ENCODE assay signal across 10 mouse cellular contexts in genomic region chr2:180255701-180256100, GRCm38 (mm10). TPM values are rescaled to one million over a fixed set of nuclear protein-coding genes. Genes with fewer than 3 reads are reported as not detected.
DNase-seq lines count a peak whose midpoint lies in the region; ATAC-seq lines count a peak whose summit lies in the region.
"Had no signal": no experiment of that assay in that cellular context is flagged by ENCODE, and none has a peak within 500 bp of the region (broad histone marks: within the 10 kb centered on the region; RNA-seq: fewer than 3 reads in every experiment).

No protein-coding gene starts in this region.

- no peaks in the 10 kb centered on the region for H3K9me3 ChIP-seq in embryonic facial prominence, embryonic 15.5 days (replicated peaks)
- no peaks in the 10 kb centered on the region for H3K9me3 ChIP-seq in kidney, embryonic 15.5 days (replicated peaks)
- no peaks in the 10 kb centered on the region for H3K9me3 ChIP-seq in neural tube, embryonic 13.5 days

- 84% methylated on average over 9 of the region's 9 CpGs for WGBS in embryonic facial prominence, embryonic 15.5 days
- 86% methylated on average over 9 of the region's 9 CpGs for WGBS in kidney, embryonic 15.5 days
- WGBS in neural tube, embryonic 13.5 days, result 91% methylated on average over 9 of the region's 9 CpGs

- H3K4me1 ChIP-seq in embryonic facial prominence, embryonic 15.5 days, result peaks cover 21% of the 10 kb centered on the region
- H3K4me1 ChIP-seq in kidney, embryonic 15.5 days, result peaks cover 22% of the 10 kb centered on the region
- peaks cover 29% of the 10 kb centered on the region for H3K4me1 ChIP-seq in neural tube, embryonic 13.5 days (replicated peaks)

- peak overlapping the region; percentile 95; the same call in 1 of the 2 replicates for H3K4me3 ChIP-seq in embryonic facial prominence, embryonic 15.5 days (replicated peaks)
- H3K4me3 ChIP-seq in kidney, embryonic 15.5 days (replicated peaks), result peak overlapping the region; percentile 86
- H3K4me3 ChIP-seq in neural tube, embryonic 13.5 days, result peak overlapping the region; percentile 91; the same call in 1 of the 2 replicates

- no peaks in the 10 kb centered on the region for H3K27me3 ChIP-seq in embryonic facial prominence, embryonic 15.5 days
- no peaks in the 10 kb centered on the region for H3K27me3 ChIP-seq in kidney, embryonic 15.5 days
- no peaks in the 10 kb centered on the region for H3K27me3 ChIP-seq in neural tube, embryonic 13.5 days

- H3K36me3 ChIP-seq in embryonic facial prominence, embryonic 15.5 days, result peaks cover 24% of the 10 kb centered on the region
- H3K36me3 ChIP-seq in kidney, embryonic 15.5 days, result peaks cover 28% of the 10 kb centered on the region
- peaks cover 25% of the 10 kb centered on the region for H3K36me3 ChIP-seq in neural tube, embryonic 13.5 days

- no peak for ATAC-seq in embryonic facial prominence, embryonic 15.5 days (ENCODE audit: insufficient number of reproducible peaks, low FRiP score, low TSS enrichment, low read depth)
- ATAC-seq in kidney, embryonic 15.5 days (replicated peaks; ENCODE audit: low FRiP score), result no peak
- no peak for ATAC-seq in neural tube, embryonic 13.5 days (ENCODE audit: low read depth)

- H3K9ac ChIP-seq in embryonic facial prominence, embryonic 15.5 days, result no peak overlapping the region
- no peak overlapping the region for H3K9ac ChIP-seq in kidney, embryonic 15.5 days
- H3K9ac ChIP-seq in neural tube, embryonic 13.5 days, result no peak overlapping the region

- H3K27ac ChIP-seq in embryonic facial prominence, embryonic 15.5 days (replicated peaks), result no peak overlapping the region
- peak overlapping the region; percentile 96 for H3K27ac ChIP-seq in kidney, embryonic 15.5 days
- H3K27ac ChIP-seq in neural tube, embryonic 13.5 days (replicated peaks), result no peak overlapping the region

- H3K4me2 ChIP-seq in embryonic facial prominence, embryonic 15.5 days (replicated peaks), result peak overlapping the region; percentile 87; the same call in 1 of the 2 replicates
- H3K4me2 ChIP-seq in kidney, embryonic 15.5 days, result peak overlapping the region; percentile 81
- peak overlapping the region; percentile 74 for H3K4me2 ChIP-seq in neural tube, embryonic 13.5 days

- DNase-seq in kidney, adult 11 months, result peak; percentile 64
- DNase-seq in kidney, adult 18-20 months, result no peak
- DNase-seq in cerebellum, adult 8-10 months, result no peak
- no peak for DNase-seq in adrenal gland, postnatal 4 days (ENCODE audit: low spot score in 2 of 2)
- no peak for DNase-seq in layer of hippocampus, postnatal 25 days (ENCODE audit: extremely low spot score in 1 of 2, low spot score in 1 of 2)
- DNase-seq: thymus, postnatal 4 days had no signal

RNA-seq across cellular contexts. Expression of gene Rps21, which starts 1.5 kb away (rescaled TPM):
- 599 and 606 TPM in 2 replicates for polyA plus RNA-seq in embryonic facial prominence, embryonic 15.5 days (2015; fragmentation: Nextera tagmentation; extraction: Ambion mirVana)
- polyA plus RNA-seq in kidney, embryonic 15.5 days (2015; fragmentation: Nextera tagmentation; extraction: Ambion mirVana), result 637 and 713 TPM in 2 replicates
- 362 and 435 TPM in 2 replicates for polyA plus RNA-seq in neural tube, embryonic 13.5 days (2015; fragmentation: Nextera tagmentation; extraction: Ambion mirVana)
- 1,000 to 10,000 TPM; 1,005 to 1,051 TPM for total RNA-seq in adrenal gland, postnatal 4 days (2021)
- 100 to 1,000 TPM; 617 to 738 TPM for total RNA-seq in layer of hippocampus, postnatal 25 days (2021)

RNA-seq across cellular contexts. Expression of gene Cables2, which starts 17.6 kb away (rescaled TPM):
- 13.5 and 14.2 TPM in 2 replicates for polyA plus RNA-seq in embryonic facial prominence, embryonic 15.5 days (2015; fragmentation: Nextera tagmentation; extraction: Ambion mirVana)
- polyA plus RNA-seq in kidney, embryonic 15.5 days (2015; fragmentation: Nextera tagmentation; extraction: Ambion mirVana), result 11.8 and 12.3 TPM in 2 replicates
- polyA plus RNA-seq in neural tube, embryonic 13.5 days (2015; fragmentation: Nextera tagmentation; extraction: Ambion mirVana), result 22.0 and 23.9 TPM in 2 replicates
- total RNA-seq in adrenal gland, postnatal 4 days (2021), result 10 to 100 TPM; 19.8 to 21.2 TPM
- 10 to 100 TPM; 32.3 to 38.2 TPM for total RNA-seq in layer of hippocampus, postnatal 25 days (2021)

RNA-seq across cellular contexts. Expression of gene Lama5, which starts 30.0 kb away (rescaled TPM):
- 28.0 and 37.2 TPM in 2 replicates for polyA plus RNA-seq in embryonic facial prominence, embryonic 15.5 days (2015; fragmentation: Nextera tagmentation; extraction: Ambion mirVana)
- polyA plus RNA-seq in kidney, embryonic 15.5 days (2015; fragmentation: Nextera tagmentation; extraction: Ambion mirVana), result 40.6 and 46.7 TPM in 2 replicates
- 2.0 and 2.4 TPM in 2 replicates for polyA plus RNA-seq in neural tube, embryonic 13.5 days (2015; fragmentation: Nextera tagmentation; extraction: Ambion mirVana)
- 10 to 100 TPM; 47.5 to 66.5 TPM for total RNA-seq in adrenal gland, postnatal 4 days (2021)
- total RNA-seq in layer of hippocampus, postnatal 25 days (2021), result 10 to 100 TPM in 1 of 2 experiments, 1 to 10 TPM in 1; 5.7 to 10.2 TPM

RNA-seq across cellular contexts. Expression of gene Rbbp8nl, which starts 34.0 kb away (rescaled TPM):
- polyA plus RNA-seq in embryonic facial prominence, embryonic 15.5 days (2015; fragmentation: Nextera tagmentation; extraction: Ambion mirVana), result 1.5 and 1.8 TPM in 2 replicates
- polyA plus RNA-seq in kidney, embryonic 15.5 days (2015; fragmentation: Nextera tagmentation; extraction: Ambion mirVana), result 0.84 and 0.87 TPM in 2 replicates
- polyA plus RNA-seq in neural tube, embryonic 13.5 days (2015; fragmentation: Nextera tagmentation; extraction: Ambion mirVana), result not detected in 2 replicates
- not detected for total RNA-seq in adrenal gland, postnatal 4 days (2021)
- total RNA-seq in layer of hippocampus, postnatal 25 days (2021), result not detected
- total RNA-seq: megakaryocyte-erythroid progenitor cell, adult 5-6 weeks had no signal
